In genomic region chr6:84959520-84959919, GRCm38 (mm10) we compare ENCODE assay signal across 21 mouse cellular contexts.
DNase-seq lines count a peak whose midpoint lies in the region; ATAC-seq and TF ChIP-seq lines count a peak whose summit lies in the region.
"Had no signal": no experiment of that assay in that cellular context is flagged by ENCODE, and none has a peak within 500 bp of the region (broad histone marks: within the 10 kb centered on the region; RNA-seq: fewer than 3 reads in every experiment).

No protein-coding gene starts in this region.

- no peak overlapping the region for H3K4me3 ChIP-seq in stomach, embryonic 14.5 days (ENCODE audit: low read depth, low read length)
- no peak overlapping the region for H3K4me3 ChIP-seq in stomach, postnatal 0 days (ENCODE audit: low read depth, low read length)
- H3K4me3 ChIP-seq in limb, embryonic 14.5 days (replicated peaks; ENCODE audit: low read length), result no peak overlapping the region
- H3K4me3 ChIP-seq: embryonic facial prominence, embryonic 15.5 days; forebrain, embryonic 13.5 days; heart, embryonic 15.5 days; hindbrain, embryonic 10.5 days; midbrain, embryonic 12.5 days had no signal

- no peak for TF ChIP-seq POLR2A in limb, embryonic 14.5 days (IDR thresholded peaks at IDR 0.05; ENCODE audit: borderline replicate concordance, extremely low read depth, insufficient read depth, insufficient read length)

- no peak for ATAC-seq in stomach, embryonic 14.5 days (ENCODE audit: insufficient number of reproducible peaks, insufficient read depth, low FRiP score, low read depth)
- no peak for ATAC-seq in stomach, postnatal 0 days (ENCODE audit: low FRiP score, low TSS enrichment)
- ATAC-seq in limb, embryonic 14.5 days (ENCODE audit: low FRiP score, low read depth), result peak; percentile 50
- ATAC-seq: CD4-positive, CD25-positive, alpha-beta regulatory T cell, adult 4 months; forebrain, embryonic 13.5 days had no signal

- H3K27ac ChIP-seq in stomach, embryonic 14.5 days (ENCODE audit: low read length), result 0 out of 2 replicates have a peak overlapping the region, but pooled peaks have one; percentile 11
- H3K27ac ChIP-seq in stomach, postnatal 0 days (replicated peaks), result no peak overlapping the region
- H3K27ac ChIP-seq in limb, embryonic 14.5 days (replicated peaks; ENCODE audit: low read depth, low read length), result 0 out of 2 replicates have a peak overlapping the region, but pooled peaks have one; percentile 26
- H3K27ac ChIP-seq: embryonic facial prominence, embryonic 15.5 days; forebrain, embryonic 13.5 days; heart, embryonic 15.5 days; kidney, postnatal 0 days; macrophage; midbrain, embryonic 12.5 days had no signal

- no peaks in the 10 kb centered on the region for H3K27me3 ChIP-seq in stomach, embryonic 14.5 days (ENCODE audit: control insufficient read depth, insufficient read depth, low read length)
- no peaks in the 10 kb centered on the region for H3K27me3 ChIP-seq in stomach, postnatal 0 days (ENCODE audit: control insufficient read depth, insufficient read depth, low read length)
- no peaks in the 10 kb centered on the region for H3K27me3 ChIP-seq in limb, embryonic 14.5 days (ENCODE audit: control insufficient read depth, insufficient read depth, low read length)
- H3K27me3 ChIP-seq: embryonic facial prominence, embryonic 15.5 days; forebrain, embryonic 13.5 days; heart, embryonic 15.5 days; midbrain, embryonic 12.5 days had no signal

- H3K9me3 ChIP-seq in stomach, embryonic 14.5 days (ENCODE audit: control insufficient read depth, low read depth, low read length), result no peaks in the 10 kb centered on the region
- no peaks in the 10 kb centered on the region for H3K9me3 ChIP-seq in stomach, postnatal 0 days (ENCODE audit: control insufficient read depth, low read length)
- H3K9me3 ChIP-seq in limb, embryonic 14.5 days (ENCODE audit: control insufficient read depth, low read length), result no peaks in the 10 kb centered on the region
- H3K9me3 ChIP-seq: embryonic facial prominence, embryonic 15.5 days; forebrain, embryonic 13.5 days; heart, embryonic 15.5 days; hindbrain, embryonic 10.5 days; midbrain, embryonic 12.5 days had no signal

- WGBS in stomach, embryonic 14.5 days, result 56% methylated on average over 2 of the region's 2 CpGs
- 53% methylated on average over 2 of the region's 2 CpGs for WGBS in stomach, postnatal 0 days
- 28% methylated on average over 2 of the region's 2 CpGs for WGBS in limb, embryonic 14.5 days

- DNase-seq in embryo, embryonic 11 days, result peak; percentile 26
- DNase-seq in embryo, embryonic 9.5 days (ENCODE audit: extremely low spot score), result no peak
- no peak for DNase-seq in stomach, postnatal 0 days (ENCODE audit: low spot score)
- peak; percentile 34 for DNase-seq in limb, embryonic 14.5 days (ENCODE audit: low spot score)
- DNase-seq in frontal cortex, postnatal 14 days (ENCODE audit: low spot score in 2 of 2), result no peak
- DNase-seq in adrenal gland, postnatal 10 days, result no peak
- DNase-seq: adrenal gland, postnatal 25 days; cerebellum, adult 11-12 months; cerebellum, postnatal 14 days; gastrocnemius, postnatal 14 days; kidney, adult 18-20 months; lung, adult 18-20 months had no signal

- no peak overlapping the region for H3K9ac ChIP-seq in stomach, embryonic 14.5 days (replicated peaks; ENCODE audit: low read depth, low read length)
- H3K9ac ChIP-seq in stomach, postnatal 0 days (ENCODE audit: low read length), result no peak overlapping the region
- no peak overlapping the region for H3K9ac ChIP-seq in limb, embryonic 14.5 days (ENCODE audit: low read depth, low read length, severe bottlenecking)
- H3K9ac ChIP-seq: embryonic facial prominence, embryonic 15.5 days; forebrain, embryonic 13.5 days; heart, embryonic 15.5 days; midbrain, embryonic 12.5 days had no signal

- no peak overlapping the region for H3K4me2 ChIP-seq in stomach, embryonic 14.5 days (replicated peaks; ENCODE audit: low read depth, low read length)
- H3K4me2 ChIP-seq in stomach, postnatal 0 days (replicated peaks; ENCODE audit: low read depth), result no peak overlapping the region
- H3K4me2 ChIP-seq in limb, embryonic 14.5 days (replicated peaks; ENCODE audit: low read depth, low read length, severe bottlenecking), result no peak overlapping the region
- H3K4me2 ChIP-seq: embryonic facial prominence, embryonic 15.5 days; forebrain, embryonic 13.5 days; heart, embryonic 15.5 days; midbrain, embryonic 12.5 days had no signal

- H3K4me1 ChIP-seq in stomach, embryonic 14.5 days (ENCODE audit: control insufficient read depth, insufficient read depth, low read length), result no peaks in the 10 kb centered on the region
- no peaks in the 10 kb centered on the region for H3K4me1 ChIP-seq in stomach, postnatal 0 days (replicated peaks; ENCODE audit: control insufficient read depth, insufficient read depth)
- H3K4me1 ChIP-seq in limb, embryonic 14.5 days (ENCODE audit: control insufficient read depth, insufficient read depth, low read length), result peaks cover 4% of the 10 kb centered on the region; the same call in 1 of the 2 replicates
- H3K4me1 ChIP-seq: heart, embryonic 15.5 days had no signal

- TF ChIP-seq EP300 in stomach, postnatal 0 days (optimal IDR thresholded peaks at IDR 0.05), result no peak

- TF ChIP-seq CTCF in stomach, postnatal 0 days (IDR thresholded peaks at IDR 0.05; ENCODE audit: low read depth), result no peak

- no peaks in the 10 kb centered on the region for H3K36me3 ChIP-seq in stomach, embryonic 14.5 days (ENCODE audit: control insufficient read depth, insufficient read depth, low read length)
- H3K36me3 ChIP-seq in stomach, postnatal 0 days (ENCODE audit: control insufficient read depth, insufficient read depth, low read length), result no peaks in the 10 kb centered on the region
- no peaks in the 10 kb centered on the region for H3K36me3 ChIP-seq in limb, embryonic 14.5 days (ENCODE audit: control insufficient read depth, insufficient read depth, low read length)
- H3K36me3 ChIP-seq: embryonic facial prominence, embryonic 15.5 days; heart, embryonic 15.5 days; hindbrain, embryonic 10.5 days; midbrain, embryonic 12.5 days had no signal

Comparison
In these comparisons a context has a peak if more than half of its experiments do, and no peak if none do; other contexts are left out.
1. DNase-seq: peak in embryo, embryonic 11 days (single experiment) and limb, embryonic 14.5 days (single experiment); none in embryo, embryonic 9.5 days (single experiment), stomach, postnatal 0 days (single experiment), frontal cortex, postnatal 14 days (0 of 2) and adrenal gland, postnatal 10 days (single experiment).